Mouse (Mus musculus): Measurements from ENCODE around the gene Dus2. TPM values are rescaled to one million over a fixed set of nuclear protein-coding genes. Genes with fewer than 3 reads are reported as not detected.
"Not testable (repeated sequence)": the region's sequence is repeated elsewhere in the genome, so short reads cannot be mapped to it uniquely, and the experiment has no call there.

The Dus2 gene
- polyA plus RNA-seq, 1 experiment from 2014 or later: 27.3 TPM

DNA sequence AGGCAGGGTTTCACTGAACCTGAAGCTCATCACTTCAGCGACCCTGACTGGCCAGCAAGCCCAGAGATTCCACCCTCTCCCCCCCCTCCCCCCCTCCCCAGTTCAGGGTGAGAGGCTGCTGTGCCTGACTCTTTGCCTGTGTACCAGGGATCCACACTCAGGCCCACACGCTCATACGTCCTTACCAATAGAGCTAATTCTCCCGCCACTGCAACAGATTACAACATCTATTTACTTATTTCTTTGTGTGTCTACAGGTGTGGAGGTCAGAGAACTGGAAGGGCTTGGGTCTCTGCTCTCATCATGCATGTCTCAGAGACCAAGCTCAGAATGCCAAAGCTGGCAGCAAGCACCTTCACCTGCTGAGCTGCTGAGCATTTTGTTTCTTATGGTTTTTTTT is 2.1 kb downstream of the Dus2 start:
- no peaks in the 10 kb centered on the region for H3K4me1 ChIP-seq
- ATAC-seq (ENCODE audit: low FRiP score, low read depth): no peak
- no peak overlapping the region for H3K27ac ChIP-seq
- WGBS: 76% methylated on average over 4 of the region's 4 CpGs
- H3K9me3 ChIP-seq: no peaks in the 10 kb centered on the region
- H3K4me2 ChIP-seq (replicated peaks): no peak overlapping the region
- no peak overlapping the region for H3K4me3 ChIP-seq
- H3K9ac ChIP-seq: no peak overlapping the region
- H3K27me3 ChIP-seq: no peaks in the 10 kb centered on the region; the same call in 1 of the 2 replicates
- no peaks in the 10 kb centered on the region for H3K36me3 ChIP-seq

DNA sequence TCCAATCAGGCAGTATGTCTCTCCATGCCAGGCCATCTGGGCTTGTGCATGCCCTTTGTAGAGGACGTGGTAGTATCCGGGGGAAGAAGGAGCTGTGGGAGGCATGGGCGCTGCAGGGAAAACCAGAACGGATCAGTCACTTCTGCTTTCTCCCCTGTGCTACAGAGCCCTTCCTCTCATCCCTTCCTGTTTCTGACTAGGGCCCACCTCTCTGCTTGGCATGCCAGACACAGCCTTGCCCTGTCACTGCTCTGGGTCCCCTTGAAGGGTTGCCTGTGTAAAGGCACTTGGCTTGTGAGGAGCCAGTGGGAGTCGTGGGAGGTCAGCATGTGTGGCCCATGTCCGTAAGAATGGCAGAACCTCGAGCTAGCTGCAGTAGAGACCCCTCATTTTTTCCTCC is 5.2 kb downstream of the Dus2 start:
- Histone ChIP-seq H3K36me3 (no peaks in the 10 kb centered on the region), H3K27ac (no peak overlapping the region), H3K9me3 (no peaks in the 10 kb centered on the region), H3K9ac (no peak overlapping the region), H3K4me2 (replicated peaks) (no peak overlapping the region), H3K4me1 (no peaks in the 10 kb centered on the region), H3K27me3 (no peaks in the 10 kb centered on the region), H3K4me3 (no peak overlapping the region)
- no peak for ATAC-seq (ENCODE audit: low FRiP score, low read depth)
- 70% methylated on average over 7 of the region's 7 CpGs for WGBS

DNA sequence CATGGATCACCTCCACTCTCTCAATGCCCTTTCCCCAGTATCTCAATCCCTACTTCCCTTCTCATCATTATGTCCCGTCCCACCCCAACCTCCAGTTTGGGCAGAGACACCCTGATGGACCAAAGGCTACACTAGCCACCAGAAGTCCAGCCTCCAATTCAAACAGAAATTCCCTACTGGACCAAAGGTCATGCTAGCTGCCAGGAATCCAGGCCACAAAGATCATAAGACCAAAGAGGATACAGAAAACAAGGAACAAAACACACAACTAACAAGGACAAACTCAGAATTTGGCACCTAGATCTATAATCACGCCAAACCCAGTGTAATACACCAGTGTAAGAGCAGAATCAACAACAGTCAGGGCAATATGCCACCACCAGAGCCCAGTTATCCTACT is 7.8 kb downstream of the Dus2 start:
- 88% methylated on average over 2 of the region's 2 CpGs for WGBS
- H3K4me1 ChIP-seq: no peaks in the 10 kb centered on the region
- no peaks in the 10 kb centered on the region for H3K9me3 ChIP-seq
- no peak for ATAC-seq (ENCODE audit: low FRiP score, low read depth)
- no peaks in the 10 kb centered on the region for H3K36me3 ChIP-seq
- H3K9ac ChIP-seq: no peak overlapping the region
- H3K27ac ChIP-seq: no peak overlapping the region
- no peak overlapping the region for H3K4me3 ChIP-seq
- H3K4me2 ChIP-seq (replicated peaks): no peak overlapping the region
- H3K27me3 ChIP-seq: no peaks in the 10 kb centered on the region

DNA sequence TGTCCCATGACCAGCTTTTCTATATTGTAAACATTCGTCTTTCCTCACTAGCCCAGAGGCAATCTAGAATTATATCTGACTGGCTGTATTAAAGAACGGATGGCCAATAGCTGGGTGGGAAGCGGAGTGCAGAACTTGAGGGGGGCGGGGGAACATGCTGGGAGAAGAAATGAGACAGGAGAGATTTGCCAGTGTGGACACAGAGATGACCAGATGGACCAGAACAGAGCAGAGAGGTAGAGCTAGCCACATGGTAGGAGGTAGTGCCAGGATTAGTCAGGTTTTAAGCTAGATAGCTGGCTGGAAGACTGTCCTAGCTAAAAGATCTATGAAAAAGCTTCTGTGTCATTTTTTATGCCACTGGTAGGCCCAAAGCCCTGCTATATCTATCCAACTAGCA is 10.8 kb downstream of the Dus2 start:
- no peaks in the 10 kb centered on the region for H3K9me3 ChIP-seq
- H3K4me2 ChIP-seq (replicated peaks): no peak overlapping the region
- no peak overlapping the region for H3K9ac ChIP-seq
- WGBS: 87% methylated on average over 4 of the region's 4 CpGs
- no peaks in the 10 kb centered on the region for H3K4me1 ChIP-seq
- no peaks in the 10 kb centered on the region for H3K36me3 ChIP-seq
- ATAC-seq (ENCODE audit: low FRiP score, low read depth): no peak
- H3K27me3 ChIP-seq: no peaks in the 10 kb centered on the region
- H3K4me3 ChIP-seq: no peak overlapping the region
- no peak overlapping the region for H3K27ac ChIP-seq

DNA sequence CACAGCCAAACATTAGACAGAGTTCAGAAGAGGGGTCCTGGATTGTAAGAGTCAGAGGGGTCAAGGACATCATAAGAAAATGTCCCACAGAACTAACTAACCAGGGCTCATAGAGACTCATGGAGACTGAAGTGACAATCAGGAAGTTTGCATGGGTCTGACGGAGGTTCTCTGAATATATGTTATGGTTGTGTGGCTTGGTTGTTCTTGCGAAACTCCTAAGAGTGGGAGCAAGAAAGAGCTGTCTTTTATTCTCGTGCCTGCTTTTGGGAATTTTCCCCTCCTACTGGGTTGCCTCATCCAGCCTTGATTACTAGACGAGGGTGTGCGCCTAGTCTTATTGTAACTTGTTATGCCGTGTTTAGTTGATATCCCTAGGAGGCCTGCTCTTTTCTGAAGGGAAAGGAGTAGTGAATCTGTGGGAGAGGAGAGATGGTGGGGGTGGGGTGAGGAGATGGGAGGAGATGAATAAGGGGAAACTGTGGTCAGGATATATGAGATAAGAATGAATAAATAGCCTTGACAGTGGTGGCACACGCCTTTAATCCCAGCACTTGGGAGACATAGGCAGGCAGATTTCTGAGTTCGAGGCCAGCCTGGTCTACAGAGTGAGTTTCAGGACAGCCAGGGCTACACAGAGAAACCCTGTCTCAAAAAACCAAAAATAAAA is 13.5 kb downstream of the Dus2 start:
- Histone ChIP-seq H3K4me3 (no peak overlapping the region), H3K36me3 (peaks cover 5% of the 10 kb centered on the region), H3K27ac (no peak overlapping the region), H3K4me2 (replicated peaks) (no peak overlapping the region), H3K9ac (no peak overlapping the region), H3K9me3 (no peaks in the 10 kb centered on the region), H3K4me1 (peaks cover 2% of the 10 kb centered on the region; the same call in 1 of the 2 replicates), H3K27me3 (no peaks in the 10 kb centered on the region)
- ATAC-seq (ENCODE audit: low FRiP score, low read depth): no peak
- WGBS: 77% methylated on average over 8 of the region's 8 CpGs

DNA sequence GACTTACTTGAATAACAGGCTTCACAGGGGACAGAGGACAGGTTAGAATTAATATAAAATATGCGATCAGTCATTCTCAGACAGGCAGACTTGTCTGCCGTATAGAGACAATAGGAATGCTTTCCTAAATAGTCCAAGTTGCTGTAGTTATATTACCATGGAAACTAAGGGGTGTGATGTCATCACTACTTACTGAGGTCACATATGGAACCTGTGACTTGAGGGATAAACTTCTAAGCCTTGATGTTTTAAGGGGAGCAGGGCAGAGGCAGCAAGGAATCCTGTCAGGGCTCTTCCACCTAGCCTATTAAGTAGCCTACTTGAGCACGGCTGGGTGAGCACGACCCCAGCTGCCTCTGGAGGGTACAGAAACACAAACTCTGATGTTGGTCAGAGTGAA is 14.7 kb downstream of the Dus2 start, which contains the start of gene Dpep2nb:
Dpep2nb (minus strand) TSS at position 101 of the 400 bp plus-strand sequence.
- H3K4me2 ChIP-seq (replicated peaks): no peak within 1 kb of the TSS
- no peaks in the 10 kb centered on the region for H3K27me3 ChIP-seq
- H3K9ac ChIP-seq: no peak within 1 kb of the TSS
- peaks cover 13% of the 10 kb centered on the region for H3K4me1 ChIP-seq
- WGBS: 85% methylated on average over 4 of the region's 4 CpGs
- H3K9me3 ChIP-seq: no peaks in the 10 kb centered on the region
- H3K4me3 ChIP-seq: no peak within 1 kb of the TSS
- no peak for ATAC-seq (ENCODE audit: low FRiP score, low read depth)
- no peak within 1 kb of the TSS for H3K27ac ChIP-seq
- peaks cover 10% of the 10 kb centered on the region for H3K36me3 ChIP-seq

DNA sequence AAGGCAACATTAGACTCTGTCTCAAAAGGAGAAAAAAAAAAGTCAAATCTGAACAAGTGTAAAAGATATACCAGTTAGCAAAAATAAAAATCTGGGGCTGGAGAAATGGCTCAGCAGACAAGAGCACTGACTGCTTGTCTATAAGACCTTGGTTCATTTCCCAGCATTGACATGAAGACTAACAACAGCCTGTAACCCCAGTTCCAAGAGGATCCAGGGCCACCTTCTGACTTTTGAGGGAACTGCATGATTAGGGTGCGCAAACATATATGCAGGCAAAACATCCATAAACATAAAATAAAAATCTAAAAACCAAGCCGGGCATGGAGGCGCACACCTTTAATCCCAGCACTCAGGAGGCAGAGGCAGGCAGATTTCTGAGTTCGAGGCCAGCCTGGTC is 15.3 kb downstream of the Dus2 start:
- Histone ChIP-seq H3K4me3 (no peak overlapping the region), H3K27me3 (no peaks in the 10 kb centered on the region), H3K9me3 (no peaks in the 10 kb centered on the region), H3K36me3 (peaks cover 10% of the 10 kb centered on the region), H3K27ac (no peak overlapping the region), H3K9ac (no peak overlapping the region), H3K4me1 (peaks cover 13% of the 10 kb centered on the region), H3K4me2 (replicated peaks) (no peak overlapping the region)
- WGBS: 83% methylated on average over 4 of the region's 4 CpGs
- no peak for ATAC-seq (ENCODE audit: low FRiP score, low read depth)

DNA sequence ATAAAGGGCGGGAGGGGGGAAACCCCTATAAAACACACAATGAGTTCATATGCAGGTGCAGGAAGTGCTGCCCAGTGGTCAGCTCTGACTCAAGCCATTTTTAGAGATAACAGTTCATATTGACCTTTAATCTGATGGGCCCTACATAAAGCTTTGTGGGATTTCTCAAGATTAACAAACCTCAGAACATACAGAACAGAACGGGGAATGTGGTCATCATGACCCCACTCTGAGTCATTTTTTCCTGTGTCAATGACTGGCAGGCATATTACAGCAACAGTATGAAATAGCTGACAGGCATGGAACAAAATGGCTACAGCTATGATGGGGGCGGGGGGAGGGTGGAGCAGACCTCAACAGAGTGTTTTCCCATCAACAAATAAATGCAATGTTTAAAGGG is 16.0 kb downstream of the Dus2 start:
- no peak overlapping the region for H3K27ac ChIP-seq
- H3K4me1 ChIP-seq: peaks cover 13% of the 10 kb centered on the region
- no peaks in the 10 kb centered on the region for H3K27me3 ChIP-seq
- peaks cover 10% of the 10 kb centered on the region for H3K36me3 ChIP-seq
- no peak overlapping the region for H3K4me2 ChIP-seq (replicated peaks)
- H3K4me3 ChIP-seq: no peak overlapping the region
- H3K9ac ChIP-seq: no peak overlapping the region
- no peaks in the 10 kb centered on the region for H3K9me3 ChIP-seq
- WGBS: 81% methylated on average over 3 of the region's 3 CpGs
- ATAC-seq (ENCODE audit: low FRiP score, low read depth): no peak

DNA sequence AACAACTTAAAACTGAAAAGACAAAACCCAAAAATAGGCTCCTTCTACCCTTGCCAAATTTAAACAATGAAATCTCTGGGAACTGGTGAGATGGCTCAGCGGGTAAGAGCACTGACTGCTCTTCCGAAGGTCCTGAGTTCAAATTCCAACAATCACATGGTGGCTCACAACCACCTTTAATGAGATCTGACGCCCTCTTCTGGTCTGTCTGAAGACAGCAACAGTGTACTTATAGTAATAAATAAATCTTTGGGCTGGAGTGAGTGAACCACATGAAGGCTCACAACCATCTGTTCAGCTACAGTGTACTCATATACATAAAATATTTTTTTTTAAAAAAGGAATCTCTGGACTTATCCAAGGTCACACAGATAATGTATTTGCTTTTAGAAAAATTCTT is 16.8 kb downstream of the Dus2 start:
- H3K4me1 ChIP-seq: peaks cover 13% of the 10 kb centered on the region
- not testable (repeated sequence) for H3K27ac ChIP-seq; H3K4me3 ChIP-seq; ATAC-seq (ENCODE audit: low FRiP score, low read depth); H3K27me3 ChIP-seq; H3K4me2 ChIP-seq (replicated peaks); H3K36me3 ChIP-seq; H3K9me3 ChIP-seq; H3K9ac ChIP-seq
- 60% methylated on average over 3 of the region's 3 CpGs for WGBS

DNA sequence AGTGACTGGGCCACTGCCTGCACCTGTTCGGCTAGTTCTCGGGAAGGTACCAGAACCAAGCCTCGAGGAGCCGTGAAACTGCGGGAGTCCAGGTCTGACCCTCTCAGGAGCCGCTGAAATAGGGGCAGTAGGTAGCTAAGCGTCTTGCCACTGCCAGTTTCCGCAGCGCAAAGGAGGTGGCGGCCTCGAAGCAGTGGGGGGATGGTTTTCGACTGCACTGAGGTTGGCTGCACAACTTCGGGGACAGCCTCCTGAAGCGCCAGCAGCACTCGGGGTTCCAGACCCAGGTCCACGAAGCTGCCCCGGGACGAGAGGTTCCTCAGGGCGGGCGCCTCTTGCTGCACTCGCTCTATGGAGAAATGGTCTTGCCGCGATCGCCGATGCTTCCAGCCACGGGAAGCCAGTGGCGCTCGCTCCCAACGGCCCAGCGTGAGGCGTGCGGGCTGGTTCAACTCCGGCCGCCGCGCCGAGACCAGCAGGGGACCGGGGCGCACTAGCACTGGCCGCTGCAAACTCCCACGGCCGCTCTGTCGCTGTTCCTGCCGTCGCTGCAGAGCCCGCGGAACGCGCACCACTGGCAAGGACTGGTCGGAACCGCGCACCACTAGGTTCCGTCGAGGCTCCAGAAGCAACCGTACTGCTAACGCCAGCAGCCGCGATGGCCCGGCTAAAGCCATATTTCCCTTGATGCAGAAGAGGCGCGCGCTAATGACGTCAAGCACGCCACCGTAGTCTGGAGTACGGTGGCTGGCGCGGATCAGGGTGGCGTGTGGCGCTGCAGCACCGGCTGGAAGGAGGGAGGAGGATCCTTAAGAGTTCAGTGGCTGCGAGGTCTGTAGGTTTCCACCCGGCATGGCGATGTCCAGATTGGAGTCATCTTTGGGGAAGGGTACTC is 19.9 kb downstream of the Dus2 start:
- Histone ChIP-seq H3K4me1 (peaks cover 13% of the 10 kb centered on the region), H3K27ac (peak overlapping the region; percentile 48; the same call in 1 of the 2 replicates), H3K4me3 (peak overlapping the region; percentile 97), H3K9ac (peak overlapping the region; percentile 95), H3K4me2 (replicated peaks) (peak overlapping the region; percentile 100), H3K36me3 (peaks cover 15% of the 10 kb centered on the region), H3K9me3 (no peaks in the 10 kb centered on the region), H3K27me3 (no peaks in the 10 kb centered on the region)
- ATAC-seq (ENCODE audit: low FRiP score, low read depth): peak; percentile 93
- under 1% methylated on average over 74 of the region's 74 CpGs for WGBS

DNA sequence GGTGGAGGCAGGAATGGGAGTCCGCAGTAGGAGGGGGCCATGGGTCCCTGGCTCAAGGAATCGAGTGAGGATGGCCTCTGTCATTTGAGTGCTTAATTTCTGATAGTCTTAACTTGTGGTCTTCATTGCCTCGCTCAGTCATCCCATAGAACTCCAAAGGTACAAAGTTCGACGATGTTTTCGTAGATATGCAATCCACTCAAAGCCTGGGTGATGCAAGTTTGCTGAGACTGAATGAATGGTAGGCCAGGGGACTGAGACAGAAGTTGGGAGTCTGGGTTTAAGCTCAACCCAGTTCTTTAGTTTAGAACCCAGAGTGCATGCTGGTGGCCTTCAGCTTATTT is 20.5 kb downstream of the Dus2 start, which contains the start of gene Ddx28:
Ddx28 (minus strand) TSS at position 240 of the 344 bp plus-strand sequence.
- H3K27ac ChIP-seq: peak within 1 kb of the TSS; percentile 48; the same call in 1 of the 2 replicates

DNA sequence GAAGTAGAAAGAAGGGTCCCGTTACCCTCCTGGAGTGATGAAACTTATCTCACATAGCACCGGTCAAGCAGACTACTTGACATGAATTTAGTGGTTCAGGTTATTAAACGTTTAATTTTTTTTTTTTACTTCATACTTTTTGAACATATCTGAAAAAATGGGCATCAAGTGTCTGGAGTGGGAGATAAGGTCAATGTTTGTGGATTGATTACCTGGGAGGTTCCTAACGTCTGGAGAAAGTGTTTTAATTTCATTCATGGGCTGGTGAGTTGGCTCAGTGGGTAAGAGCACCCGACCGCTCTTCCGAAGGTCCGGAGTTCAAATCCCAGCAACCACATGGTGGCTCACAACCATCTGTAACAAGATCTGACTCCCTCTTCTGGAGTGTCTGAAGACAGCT is 21.1 kb downstream of the Dus2 start:
- 85% methylated on average over 8 of the region's 8 CpGs for WGBS
- H3K9me3 ChIP-seq; H3K27me3 ChIP-seq; ATAC-seq (ENCODE audit: low FRiP score, low read depth); H3K27ac ChIP-seq: not testable (repeated sequence)
- Histone ChIP-seq H3K36me3 (peaks cover 22% of the 10 kb centered on the region), H3K4me1 (peaks cover 13% of the 10 kb centered on the region), H3K9ac (peak overlapping the region; percentile 95), H3K4me3 (peak overlapping the region; percentile 97), H3K4me2 (replicated peaks) (peak overlapping the region; percentile 100)

More for the DNA sequence above, 20.5 kb downstream of the Dus2 start, which contains the start of gene Ddx28:
- peak within 1 kb of the TSS; percentile 100 for H3K4me2 ChIP-seq (replicated peaks)
- H3K4me1 ChIP-seq: peaks cover 13% of the 10 kb centered on the region
- peaks cover 19% of the 10 kb centered on the region for H3K36me3 ChIP-seq
- 2% methylated on average over 6 of the region's 6 CpGs for WGBS
- no peaks in the 10 kb centered on the region for H3K9me3 ChIP-seq
- no peaks in the 10 kb centered on the region for H3K27me3 ChIP-seq
- peak within 1 kb of the TSS; percentile 97 for H3K4me3 ChIP-seq
- peak within 1 kb of the TSS; percentile 95 for H3K9ac ChIP-seq
- no peak for ATAC-seq (ENCODE audit: low FRiP score, low read depth)
